Mouse (Mus musculus): ENCODE results near the gene Mff.

Gene Mff

GRCm38 (mm10) chr1:82726482-82726881 is 1.8 kb downstream of the Mff start:
- Histone ChIP-seq H3K27me3 (ENCODE audit: insufficient read depth, low read length) (no peaks in the 10 kb centered on the region), H3K4me1 (replicated peaks; ENCODE audit: low read depth, low read length) (peaks cover 12% of the 10 kb centered on the region), H3K9me3 (ENCODE audit: low read length) (no peaks in the 10 kb centered on the region), H3K36me3 (ENCODE audit: insufficient read depth, low read length) (peaks cover 43% of the 10 kb centered on the region), H3K4me3 (replicated peaks; ENCODE audit: low read length) (no peak overlapping the region)
- TF ChIP-seq POU5F1 (IDR thresholded peaks at IDR 0.05; ENCODE audit: borderline replicate concordance, low read length) (no peak), NANOG (IDR thresholded peaks at IDR 0.05; ENCODE audit: borderline replicate concordance, low read length) (no peak), CTCF (conservative IDR thresholded peaks at IDR 0.05; ENCODE audit: low read length) (no peak)

GRCm38 (mm10) chr1:82733357-82733756 is 8.7 kb downstream of the Mff start:
- H3K9me3 ChIP-seq (ENCODE audit: low read length): no peaks in the 10 kb centered on the region
- H3K4me1 ChIP-seq (replicated peaks; ENCODE audit: low read depth, low read length): no peaks in the 10 kb centered on the region
- H3K27me3 ChIP-seq (ENCODE audit: insufficient read depth, low read length): no peaks in the 10 kb centered on the region
- no peak for TF ChIP-seq NANOG (IDR thresholded peaks at IDR 0.05; ENCODE audit: borderline replicate concordance, low read length)
- no peak for TF ChIP-seq CTCF (conservative IDR thresholded peaks at IDR 0.05; ENCODE audit: low read length)
- TF ChIP-seq POU5F1 (IDR thresholded peaks at IDR 0.05; ENCODE audit: borderline replicate concordance, low read length): no peak
- no peak overlapping the region for H3K4me3 ChIP-seq (replicated peaks; ENCODE audit: low read length)
- peaks cover 94% of the 10 kb centered on the region for H3K36me3 ChIP-seq (ENCODE audit: insufficient read depth, low read length)

GRCm38 (mm10) chr1:82738066-82738465 is 13.4 kb downstream of the Mff start:
- TF ChIP-seq CTCF (conservative IDR thresholded peaks at IDR 0.05; ENCODE audit: low read length) (no peak), NANOG (IDR thresholded peaks at IDR 0.05; ENCODE audit: borderline replicate concordance, low read length) (no peak), POU5F1 (IDR thresholded peaks at IDR 0.05; ENCODE audit: borderline replicate concordance, low read length) (no peak)
- Histone ChIP-seq H3K4me3 (replicated peaks; ENCODE audit: low read length) (no peak overlapping the region), H3K9me3 (ENCODE audit: low read length) (no peaks in the 10 kb centered on the region), H3K27me3 (ENCODE audit: insufficient read depth, low read length) (no peaks in the 10 kb centered on the region), H3K4me1 (replicated peaks; ENCODE audit: low read depth, low read length) (no peaks in the 10 kb centered on the region), H3K36me3 (ENCODE audit: insufficient read depth, low read length) (peaks cover 77% of the 10 kb centered on the region)

- H3K4me1 ChIP-seq (replicated peaks; ENCODE audit: low read depth, low read length): no peaks in the 10 kb centered on the region
- peaks cover 47% of the 10 kb centered on the region for H3K36me3 ChIP-seq (ENCODE audit: insufficient read depth, low read length)
- H3K27me3 ChIP-seq (ENCODE audit: insufficient read depth, low read length): no peaks in the 10 kb centered on the region
- no peaks in the 10 kb centered on the region for H3K9me3 ChIP-seq (ENCODE audit: low read length)
- no peak overlapping the region for H3K4me3 ChIP-seq (replicated peaks; ENCODE audit: low read length)
- TF ChIP-seq POU5F1 (IDR thresholded peaks at IDR 0.05; ENCODE audit: borderline replicate concordance, low read length): no peak
- no peak for TF ChIP-seq CTCF (conservative IDR thresholded peaks at IDR 0.05; ENCODE audit: low read length)
- TF ChIP-seq NANOG (IDR thresholded peaks at IDR 0.05; ENCODE audit: borderline replicate concordance, low read length): no peak
These were observed 16.8 kb downstream of the Mff start for GRCm38 (mm10) chr1:82741539-82741938.

- peaks cover 31% of the 10 kb centered on the region for H3K36me3 ChIP-seq (ENCODE audit: insufficient read depth, low read length)
- no peak for TF ChIP-seq NANOG (IDR thresholded peaks at IDR 0.05; ENCODE audit: borderline replicate concordance, low read length)
- TF ChIP-seq POU5F1 (IDR thresholded peaks at IDR 0.05; ENCODE audit: borderline replicate concordance, low read length): no peak
- no peak for TF ChIP-seq CTCF (conservative IDR thresholded peaks at IDR 0.05; ENCODE audit: low read length)
- no peaks in the 10 kb centered on the region for H3K9me3 ChIP-seq (ENCODE audit: low read length)
- H3K4me3 ChIP-seq (replicated peaks; ENCODE audit: low read length): no peak overlapping the region
- no peaks in the 10 kb centered on the region for H3K4me1 ChIP-seq (replicated peaks; ENCODE audit: low read depth, low read length)
- no peaks in the 10 kb centered on the region for H3K27me3 ChIP-seq (ENCODE audit: insufficient read depth, low read length)
These were observed 19.3 kb downstream of the Mff start for GRCm38 (mm10) chr1:82743962-82744361.

GRCm38 (mm10) chr1:82746408-82746807 is 21.7 kb downstream of the Mff start:
- no peaks in the 10 kb centered on the region for H3K4me1 ChIP-seq (replicated peaks; ENCODE audit: low read depth, low read length)
- H3K9me3 ChIP-seq (ENCODE audit: low read length): no peaks in the 10 kb centered on the region
- H3K27me3 ChIP-seq (ENCODE audit: insufficient read depth, low read length): no peaks in the 10 kb centered on the region
- H3K4me3 ChIP-seq (replicated peaks; ENCODE audit: low read length): no peak overlapping the region
- no peak for TF ChIP-seq CTCF (conservative IDR thresholded peaks at IDR 0.05; ENCODE audit: low read length)
- no peak for TF ChIP-seq POU5F1 (IDR thresholded peaks at IDR 0.05; ENCODE audit: borderline replicate concordance, low read length)
- TF ChIP-seq NANOG (IDR thresholded peaks at IDR 0.05; ENCODE audit: borderline replicate concordance, low read length): no peak
- peaks cover 23% of the 10 kb centered on the region for H3K36me3 ChIP-seq (ENCODE audit: insufficient read depth, low read length)

GRCm38 (mm10) chr1:82747714-82748452 is 23.2 kb downstream of the Mff start:
- Histone ChIP-seq H3K9me3 (ENCODE audit: low read length) (no peaks in the 10 kb centered on the region), H3K4me1 (replicated peaks; ENCODE audit: low read depth, low read length) (no peaks in the 10 kb centered on the region), H3K36me3 (ENCODE audit: insufficient read depth, low read length) (peaks cover 22% of the 10 kb centered on the region), H3K4me3 (replicated peaks; ENCODE audit: low read length) (no peak overlapping the region), H3K27me3 (ENCODE audit: insufficient read depth, low read length) (no peaks in the 10 kb centered on the region)
- no peak for TF ChIP-seq NANOG (IDR thresholded peaks at IDR 0.05; ENCODE audit: borderline replicate concordance, low read length)
- TF ChIP-seq POU5F1 (IDR thresholded peaks at IDR 0.05; ENCODE audit: borderline replicate concordance, low read length): no peak
- no peak for TF ChIP-seq CTCF (conservative IDR thresholded peaks at IDR 0.05; ENCODE audit: low read length)

- TF ChIP-seq POU5F1 (IDR thresholded peaks at IDR 0.05; ENCODE audit: borderline replicate concordance, low read length) (no peak), CTCF (conservative IDR thresholded peaks at IDR 0.05; ENCODE audit: low read length) (peak; percentile 84)
- Histone ChIP-seq H3K4me1 (replicated peaks; ENCODE audit: low read depth, low read length) (no peaks in the 10 kb centered on the region), H3K27me3 (ENCODE audit: insufficient read depth, low read length) (no peaks in the 10 kb centered on the region), H3K4me3 (replicated peaks; ENCODE audit: low read length) (no peak overlapping the region), H3K36me3 (ENCODE audit: insufficient read depth, low read length) (peaks cover 21% of the 10 kb centered on the region), H3K9me3 (ENCODE audit: low read length) (no peaks in the 10 kb centered on the region)
These were observed 34.8 kb downstream of the Mff start for GRCm38 (mm10) chr1:82759520-82759919.

Measured in E14TG2a.4 (cell line).